Mouse (Mus musculus) intestine, postnatal 0 days (tissue): ENCODE measurements around the gene Psmb8. TPM values are rescaled to one million over a fixed set of nuclear protein-coding genes. Genes with fewer than 3 reads are reported as not detected.
"Not testable (repeated sequence)": the region's sequence is repeated elsewhere in the genome, so short reads cannot be mapped to it uniquely, and the experiment has no call there.

ENCODE experiments used
- ATAC-seq: fragments of 200-750 bp; cut with Nextera tagmentation; 2 replicates; pipeline ENCODE4 v1.8.0; 2017; ENCODE audit warnings: mild to moderate bottlenecking, moderate TSS enrichment, moderate library complexity
- H3K27ac ChIP-seq: fragments of 300-500 bp; sonication (generic); 2 replicates; pipeline ENCODE4 v1.5.1; 2014; ENCODE audit warnings: mild to moderate bottlenecking, low read depth, low read length, moderate library complexity
- H3K27me3 ChIP-seq: fragments of 300-500 bp; sonication (generic); replicated peaks from 2 replicates; pipeline ENCODE4 v1.6.1; 2014; ENCODE audit warnings: low read length, mixed read lengths; ENCODE audit not compliant: control insufficient read depth, insufficient read depth
- H3K36me3 ChIP-seq: fragments of 300-500 bp; sonication (generic); 2 replicates; pipeline ENCODE4 v1.6.1; 2014; ENCODE audit warnings: mild to moderate bottlenecking, moderate library complexity; ENCODE audit not compliant: control insufficient read depth, insufficient read depth
- H3K4me1 ChIP-seq: fragments of 300-500 bp; sonication (generic); replicated peaks from 2 replicates; pipeline ENCODE4 v1.6.1; 2014; ENCODE audit warnings: antibody characterized with exemption, low read length, mixed read lengths; ENCODE audit not compliant: control insufficient read depth, insufficient read depth
- H3K4me2 ChIP-seq: fragments of 300-500 bp; sonication (generic); replicated peaks from 2 replicates; pipeline ENCODE4 v1.6.1; 2014; ENCODE audit warnings: low read depth, mild to moderate bottlenecking, moderate library complexity
- H3K4me3 ChIP-seq: fragments of 300-500 bp; sonication (generic); 2 replicates; pipeline ENCODE4 v1.5.1; 2014; ENCODE audit warnings: low read depth, low read length
- H3K9ac ChIP-seq: fragments of 300-500 bp; sonication (generic); 2 replicates; pipeline ENCODE4 v1.6.1; 2014; ENCODE audit warnings: mild to moderate bottlenecking, low read depth, low read length
- H3K9me3 ChIP-seq: fragments of 300-500 bp; sonication (generic); 2 replicates; pipeline ENCODE4 v1.6.1; 2016; ENCODE audit warnings: mixed run types; ENCODE audit not compliant: control insufficient read depth
- CTCF ChIP-seq: sonication (generic); IDR thresholded peaks from 2 replicates; pipeline ENCODE4 v1.5.1; 2016; ENCODE audit warnings: low read depth, mild to moderate bottlenecking, control low read depth, antibody characterized with exemption, moderate library complexity
- WGBS: fragments of 180-500 bp; shearing (Covaris S2); extraction: QIAGEN DNeasy Blood & Tissue Kit; methylation state at CpG from one replicate; pipeline ENCODE4 v1.1.7; 2014; 5-methylcytosine and 5-hydroxymethylcytosine counted together
- polyA plus RNA-seq: library from polyadenylated mRNA; unstranded; fragments of >200 nt; fragmentation: Nextera tagmentation; extraction: Ambion mirVana; gene quantifications from 2 replicates; pipeline ENCODE4 v1.2.1, GENCODE M21; 2015

Gene Psmb8
- polyA plus RNA-seq, 1 experiment from 2014 or later, result 82.4 TPM

DNA sequence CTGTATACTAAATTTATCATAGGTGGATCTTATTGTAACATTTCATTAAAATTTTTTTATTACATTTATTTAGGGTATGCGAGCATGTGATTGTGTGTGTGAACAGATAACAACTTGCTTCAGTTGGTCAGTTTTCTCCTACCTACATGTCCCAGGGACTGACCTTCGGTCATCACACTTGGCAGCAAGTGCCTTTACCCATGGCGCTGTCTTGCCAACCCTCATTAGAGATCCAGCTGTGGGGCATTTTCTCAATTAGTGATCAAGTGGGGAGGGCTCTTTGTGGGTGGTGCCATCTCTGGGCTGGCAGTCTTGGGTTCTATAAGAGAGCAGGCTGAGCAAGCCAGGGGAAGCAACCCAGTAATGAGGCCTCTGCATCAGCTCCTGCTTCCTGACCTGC lies 27.3 kb downstream of the Psmb8 start:
- WGBS, result 95% methylated on average over 3 of the region's 3 CpGs
- TF ChIP-seq CTCF, result no peak
- no peak overlapping the region for H3K4me2 ChIP-seq
- H3K27ac ChIP-seq, result no peak overlapping the region
- no peak for ATAC-seq
- no peaks in the 10 kb centered on the region for H3K4me1 ChIP-seq
- no peaks in the 10 kb centered on the region for H3K27me3 ChIP-seq
- H3K9ac ChIP-seq, result no peak overlapping the region
- no peak overlapping the region for H3K4me3 ChIP-seq
- no peaks in the 10 kb centered on the region for H3K9me3 ChIP-seq
- no peaks in the 10 kb centered on the region for H3K36me3 ChIP-seq

DNA sequence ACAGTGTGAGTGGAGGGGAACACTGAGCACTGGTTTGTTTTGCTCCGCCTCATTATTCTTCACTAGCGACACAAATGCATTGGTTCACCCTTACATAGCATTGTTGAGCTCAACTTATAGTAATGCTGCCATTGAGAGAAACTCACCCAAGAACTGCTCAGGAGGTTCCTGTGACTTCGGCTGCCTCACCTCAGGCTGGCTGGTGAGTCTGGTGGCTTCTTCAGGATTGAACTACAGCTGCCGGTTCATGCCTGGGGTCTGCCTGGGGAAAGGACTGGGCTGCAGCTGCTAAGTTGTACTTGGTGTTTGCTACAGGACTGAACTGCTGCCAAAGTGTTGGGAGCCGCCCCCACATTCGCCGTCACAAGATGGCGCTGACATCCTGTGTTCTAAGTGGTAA lies 27.9 kb downstream of the Psmb8 start:
- no peak overlapping the region for H3K4me2 ChIP-seq
- no peak overlapping the region for H3K9ac ChIP-seq
- H3K4me3 ChIP-seq, result no peak overlapping the region
- no peaks in the 10 kb centered on the region for H3K9me3 ChIP-seq
- H3K27ac ChIP-seq, result no peak overlapping the region
- no peaks in the 10 kb centered on the region for H3K4me1 ChIP-seq
- 93% methylated on average over 8 of the region's 8 CpGs for WGBS
- TF ChIP-seq CTCF, result no peak
- no peaks in the 10 kb centered on the region for H3K36me3 ChIP-seq
- H3K27me3 ChIP-seq, result no peaks in the 10 kb centered on the region
- no peak for ATAC-seq

DNA sequence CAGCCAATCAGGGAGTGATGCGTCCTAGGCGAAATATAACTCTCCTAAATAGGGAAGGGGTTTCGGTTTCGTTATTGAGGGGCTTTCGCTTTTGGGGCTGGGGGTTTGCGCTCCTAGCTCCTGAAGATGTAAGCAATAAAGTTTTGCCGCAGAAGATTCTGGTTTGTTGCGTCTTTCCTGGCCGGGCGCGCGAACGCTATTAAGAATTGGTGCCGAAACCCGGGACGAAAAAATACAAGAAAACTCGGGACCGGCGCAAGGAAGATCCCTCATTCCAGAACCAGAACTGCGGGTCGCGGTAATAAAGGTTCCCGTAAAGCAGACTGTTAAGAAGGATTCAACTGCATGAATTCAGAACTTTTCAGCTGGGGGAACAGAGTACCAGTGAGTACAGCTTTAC lies 28.4 kb downstream of the Psmb8 start:
- 98% methylated on average over 12 of the region's 23 CpGs for WGBS
- not testable (repeated sequence) for ATAC-seq, H3K4me1 ChIP-seq

GRCm38 (mm10) chr17:34230971-34231370 lies 33.5 kb downstream of the Psmb8 start:
- ATAC-seq, H3K4me2 ChIP-seq, H3K27me3 ChIP-seq, H3K27ac ChIP-seq, H3K9me3 ChIP-seq, H3K36me3 ChIP-seq, H3K4me1 ChIP-seq, H3K4me3 ChIP-seq, H3K9ac ChIP-seq: not testable (repeated sequence)
- WGBS, result 86% methylated on average over 6 of the region's 9 CpGs

More for the DNA sequence above, 28.4 kb downstream of the Psmb8 start:
- H3K27ac ChIP-seq, H3K36me3 ChIP-seq, H3K4me3 ChIP-seq, H3K9ac ChIP-seq, H3K27me3 ChIP-seq, H3K4me2 ChIP-seq, H3K9me3 ChIP-seq: not testable (repeated sequence)

DNA sequence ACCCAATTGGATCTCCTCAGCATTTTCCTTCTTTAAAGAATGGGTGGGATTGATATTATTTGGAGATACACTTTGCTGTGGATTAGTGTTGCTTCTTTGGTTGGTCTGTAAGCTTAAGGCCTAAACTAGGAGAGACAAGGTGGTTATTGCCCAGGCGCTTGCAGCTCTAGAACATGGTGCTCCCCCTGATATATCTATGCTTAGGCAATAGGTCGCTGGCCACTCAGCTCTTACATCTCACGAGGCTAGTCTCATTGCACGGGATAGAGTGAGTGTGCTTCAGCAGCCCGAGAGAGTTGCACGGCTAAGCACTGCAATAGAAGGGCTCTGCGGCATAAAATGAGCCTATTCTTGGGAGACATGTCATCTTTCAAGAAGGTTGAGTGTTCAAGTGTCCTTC lies 34.5 kb downstream of the Psmb8 start:
- not testable (repeated sequence) for H3K27me3 ChIP-seq, H3K4me2 ChIP-seq, H3K4me3 ChIP-seq, H3K9me3 ChIP-seq, ATAC-seq, H3K9ac ChIP-seq, H3K27ac ChIP-seq, H3K36me3 ChIP-seq, H3K4me1 ChIP-seq
- WGBS, result 89% methylated on average over 6 of the region's 7 CpGs

DNA sequence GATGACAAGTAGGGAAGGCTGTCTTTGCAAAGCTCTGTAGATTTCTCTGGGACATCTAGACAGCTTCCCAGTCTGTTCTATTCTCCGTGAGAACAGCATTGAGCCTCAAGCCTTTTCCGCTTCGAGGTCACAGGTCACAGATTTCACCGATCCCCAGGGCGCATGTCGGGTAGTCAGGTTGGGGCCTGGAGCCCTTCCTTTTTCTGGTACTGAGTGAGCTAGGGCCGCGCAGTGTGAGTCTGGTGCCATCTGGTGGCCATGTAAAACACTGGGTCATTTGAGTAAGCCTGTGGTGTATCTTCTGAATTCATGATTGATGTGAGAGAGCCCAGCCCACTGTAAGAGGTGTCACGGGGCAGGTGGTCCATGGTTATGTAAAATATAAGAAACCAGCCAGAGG lies 37.4 kb downstream of the Psmb8 start:
- H3K4me2 ChIP-seq, result no peak overlapping the region
- no peaks in the 10 kb centered on the region for H3K36me3 ChIP-seq
- no peaks in the 10 kb centered on the region for H3K9me3 ChIP-seq
- peak; percentile 49 for ATAC-seq
- 45% methylated on average over 9 of the region's 9 CpGs for WGBS
- no peak overlapping the region for H3K4me3 ChIP-seq
- peak; percentile 96 for TF ChIP-seq CTCF
- no peak overlapping the region for H3K27ac ChIP-seq
- H3K9ac ChIP-seq, result no peak overlapping the region
- H3K4me1 ChIP-seq, result no peaks in the 10 kb centered on the region
- no peaks in the 10 kb centered on the region for H3K27me3 ChIP-seq

DNA sequence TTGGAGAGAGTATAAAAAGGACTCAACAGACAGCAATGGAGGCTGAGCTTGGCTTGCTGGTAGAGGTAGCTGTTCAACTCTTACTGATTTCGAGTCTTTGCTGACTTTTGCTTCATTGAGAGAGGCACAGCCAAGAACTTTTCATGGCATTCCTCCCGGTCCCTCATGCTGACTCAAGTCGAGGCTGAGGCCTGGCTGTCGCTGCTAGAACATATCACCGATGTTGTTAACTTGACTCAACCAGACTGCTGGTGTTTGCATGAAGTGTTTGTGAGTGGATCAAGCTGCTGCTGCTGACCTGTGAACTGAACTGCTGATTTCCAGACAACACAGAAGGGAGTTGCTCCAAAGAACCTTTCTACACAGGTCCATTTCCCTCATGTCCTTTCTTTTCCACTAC lies 39.2 kb downstream of the Psmb8 start:
- Histone ChIP-seq H3K4me1 (no peaks in the 10 kb centered on the region), H3K27me3 (no peaks in the 10 kb centered on the region)

More for the DNA sequence above, 39.2 kb downstream of the Psmb8 start:
- Histone ChIP-seq H3K36me3 (no peaks in the 10 kb centered on the region), H3K4me2 (no peak overlapping the region), H3K27ac (no peak overlapping the region), H3K9ac (no peak overlapping the region), H3K9me3 (no peaks in the 10 kb centered on the region), H3K4me3 (no peak overlapping the region)
- WGBS, result 77% methylated on average over 5 of the region's 5 CpGs
- ATAC-seq, result no peak
- no peak for TF ChIP-seq CTCF
